Mouse (Mus musculus) neural tube, embryonic 14.5 days (tissue): ENCODE measurements at regions not wholly inside any gene's neighbourhood (a gene's known extent, or its start where the extent isn't known, plus 50 kb on each side); places are given as distances from the start of the nearest gene placed in this dataset.

Experiments
- ATAC-seq: fragments of 200-750 bp; cut with Nextera tagmentation; 2 replicates; pipeline ENCODE4 v1.8.0; 2017; ENCODE audit warnings: low read depth, mild to moderate bottlenecking, moderate TSS enrichment, moderate library complexity
- H3K27ac ChIP-seq: fragments of 300-500 bp; sonication (generic); 2 replicates; pipeline ENCODE4 v1.5.1; 2014; ENCODE audit warnings: low read depth, mild to moderate bottlenecking, control low read depth, low read length, moderate library complexity, mixed read lengths
- H3K27me3 ChIP-seq: fragments of 300-500 bp; sonication (generic); 2 replicates; pipeline ENCODE4 v1.6.1; 2014; ENCODE audit warnings: low read length; ENCODE audit not compliant: control insufficient read depth, insufficient read depth
- H3K36me3 ChIP-seq: fragments of 300-500 bp; sonication (generic); 2 replicates; pipeline ENCODE4 v1.6.1; 2014; ENCODE audit warnings: low read length, mixed read lengths; ENCODE audit not compliant: control insufficient read depth, insufficient read depth
- H3K4me1 ChIP-seq: fragments of 300-500 bp; sonication (generic); 2 replicates; pipeline ENCODE4 v1.6.1; 2014; ENCODE audit warnings: low read length; ENCODE audit not compliant: control insufficient read depth, insufficient read depth
- H3K4me2 ChIP-seq: fragments of 300-500 bp; sonication (generic); 2 replicates; pipeline ENCODE4 v1.6.1; 2014; ENCODE audit warnings: mild to moderate bottlenecking, low read depth, low read length, control low read depth
- H3K4me3 ChIP-seq: fragments of 300-500 bp; sonication (generic); 2 replicates; pipeline ENCODE4 v1.5.1; 2014; ENCODE audit warnings: low read depth, low read length, control low read depth, mixed read lengths
- H3K9ac ChIP-seq: fragments of 300-500 bp; sonication (generic); replicated peaks from 2 replicates; pipeline ENCODE4 v1.6.1; 2014; ENCODE audit warnings: low read depth, mild to moderate bottlenecking, control low read depth, low read length, mixed read lengths
- H3K9me3 ChIP-seq: fragments of 300-500 bp; sonication (generic); 2 replicates; pipeline ENCODE4 v1.6.1; 2016; ENCODE audit warnings: low read length; ENCODE audit not compliant: control insufficient read depth
- WGBS: fragments of 180-500 bp; shearing (Covaris S2); extraction: QIAGEN DNeasy Blood & Tissue Kit; methylation state at CpG from one replicate; pipeline ENCODE4 v1.1.7; 2014; 5-methylcytosine and 5-hydroxymethylcytosine counted together

DNA sequence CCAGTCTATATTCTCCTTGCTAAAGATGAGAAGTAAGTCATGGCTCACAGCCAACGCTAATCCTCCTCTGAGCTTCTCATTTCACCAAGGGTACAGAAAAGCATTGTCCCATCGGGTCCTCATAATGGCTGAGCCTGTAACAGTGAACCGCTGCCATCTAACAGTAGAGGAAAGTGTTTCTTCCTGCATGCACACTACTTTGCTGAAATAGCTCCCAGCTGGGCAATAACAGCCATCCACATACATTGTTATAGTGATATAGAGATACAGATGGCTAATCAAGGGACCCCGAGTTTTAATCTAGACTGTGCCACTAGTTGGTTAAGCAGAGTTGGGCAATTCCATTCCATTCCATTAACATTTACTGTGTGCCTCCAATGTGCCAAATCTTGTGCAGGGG is 492.2 kb upstream of the Adam5 start:
- no peak overlapping the region for H3K9ac ChIP-seq
- WGBS: 45% methylated on average over 4 of the region's 4 CpGs
- H3K4me2 ChIP-seq: no peak overlapping the region
- H3K36me3 ChIP-seq: no peaks in the 10 kb centered on the region
- ATAC-seq: peak; percentile 70
- H3K27ac ChIP-seq: no peak overlapping the region
- no peaks in the 10 kb centered on the region for H3K9me3 ChIP-seq
- H3K4me3 ChIP-seq: no peak overlapping the region
- H3K4me1 ChIP-seq: peaks cover 4% of the 10 kb centered on the region
- H3K27me3 ChIP-seq: no peaks in the 10 kb centered on the region

DNA sequence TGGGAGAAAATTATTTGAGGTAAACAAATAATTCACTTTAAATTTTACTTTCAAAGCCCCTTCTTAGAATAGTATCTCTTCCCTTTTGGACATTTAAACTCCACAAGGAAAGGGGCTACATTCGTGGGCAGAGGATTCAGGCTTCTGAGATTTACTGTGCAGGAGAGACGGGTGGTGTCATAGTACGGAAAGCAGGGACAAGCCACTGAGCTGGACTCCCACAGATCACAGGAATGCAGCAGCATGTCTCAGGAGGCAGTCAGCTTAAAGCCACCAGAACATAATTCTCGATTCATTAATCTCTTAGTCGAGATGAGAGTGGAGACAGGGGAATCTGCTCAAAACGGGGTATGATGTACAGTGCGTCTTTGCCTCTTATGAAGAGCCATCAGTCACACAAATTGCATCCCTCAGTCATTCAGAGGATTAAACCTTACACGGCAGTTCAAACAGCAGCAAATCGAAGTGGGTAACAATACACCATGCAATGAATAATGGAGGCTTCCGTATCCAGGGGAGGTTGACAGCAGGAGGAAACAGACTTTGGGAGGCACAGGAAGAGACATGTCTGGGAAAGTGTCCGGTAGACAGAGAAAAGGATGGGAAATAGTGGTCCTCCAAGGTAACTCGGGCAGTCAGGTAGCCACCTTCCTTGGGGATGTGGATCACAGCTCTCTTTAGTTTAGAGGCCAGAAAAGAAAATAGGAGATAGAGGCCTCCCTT is 487.8 kb upstream of the Adam5 start:
- Histone ChIP-seq H3K9ac (no peak overlapping the region), H3K4me2 (no peak overlapping the region), H3K27me3 (no peaks in the 10 kb centered on the region), H3K9me3 (no peaks in the 10 kb centered on the region), H3K4me1 (peaks cover 8% of the 10 kb centered on the region), H3K36me3 (no peaks in the 10 kb centered on the region), H3K4me3 (no peak overlapping the region), H3K27ac (peak overlapping the region; percentile 55)
- no peak for ATAC-seq
- WGBS: 31% methylated on average over 12 of the region's 12 CpGs

DNA sequence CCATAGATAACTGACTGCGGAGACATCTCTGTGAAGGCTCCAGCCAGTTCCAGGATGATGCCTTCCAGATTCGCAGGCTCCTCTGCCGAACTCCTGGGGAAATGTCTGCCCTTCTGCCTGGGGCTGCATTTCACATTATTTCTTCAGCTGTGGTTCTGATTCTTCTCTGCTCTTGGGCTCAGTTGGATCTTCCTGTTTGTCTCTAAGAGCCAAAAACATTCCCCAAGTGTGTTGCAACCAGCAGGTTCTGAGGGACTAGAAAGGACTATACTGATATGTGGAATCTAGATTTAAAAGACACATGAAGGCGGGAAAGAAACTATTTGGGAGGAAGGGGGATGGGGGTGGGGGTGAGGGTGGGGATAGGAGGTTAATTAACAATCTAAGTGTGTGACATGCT is 483.8 kb upstream of the Adam5 start:
- H3K27ac ChIP-seq: no peak overlapping the region
- no peak for ATAC-seq

DNA sequence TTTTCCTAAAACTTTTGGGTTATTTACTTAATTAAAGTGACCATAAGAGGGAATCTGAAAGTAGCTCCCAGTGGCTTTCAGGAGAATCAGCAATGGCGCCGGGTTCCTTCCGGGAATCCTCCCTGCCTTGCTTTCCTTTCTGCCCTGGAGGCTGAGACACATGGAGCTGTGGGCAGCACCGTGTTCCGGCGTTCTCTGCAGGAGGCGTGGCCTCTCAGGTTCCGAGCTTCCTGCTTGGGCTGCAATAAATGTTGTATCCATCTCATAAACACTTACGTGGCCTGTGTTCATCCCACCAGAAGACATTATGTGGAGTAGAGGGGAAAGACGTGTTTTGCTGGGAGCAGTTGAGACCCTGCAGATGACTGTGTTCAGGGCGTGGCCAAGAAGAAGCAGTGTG is 483.3 kb upstream of the Adam5 start:
- no peak overlapping the region for H3K9ac ChIP-seq
- H3K9me3 ChIP-seq: no peaks in the 10 kb centered on the region
- no peaks in the 10 kb centered on the region for H3K27me3 ChIP-seq
- H3K4me2 ChIP-seq: no peak overlapping the region
- ATAC-seq: no peak
- no peaks in the 10 kb centered on the region for H3K36me3 ChIP-seq
- H3K4me3 ChIP-seq: no peak overlapping the region
- no peak overlapping the region for H3K27ac ChIP-seq
- WGBS: 81% methylated on average over 11 of the region's 11 CpGs
- H3K4me1 ChIP-seq: peaks cover 13% of the 10 kb centered on the region

More for the DNA sequence above, 483.8 kb upstream of the Adam5 start:
- WGBS: 79% methylated on average over 4 of the region's 4 CpGs
- H3K36me3 ChIP-seq: no peaks in the 10 kb centered on the region
- H3K9ac ChIP-seq: no peak overlapping the region
- H3K4me3 ChIP-seq: no peak overlapping the region
- no peak overlapping the region for H3K4me2 ChIP-seq
- H3K9me3 ChIP-seq: no peaks in the 10 kb centered on the region
- H3K4me1 ChIP-seq: peaks cover 13% of the 10 kb centered on the region
- no peaks in the 10 kb centered on the region for H3K27me3 ChIP-seq

DNA sequence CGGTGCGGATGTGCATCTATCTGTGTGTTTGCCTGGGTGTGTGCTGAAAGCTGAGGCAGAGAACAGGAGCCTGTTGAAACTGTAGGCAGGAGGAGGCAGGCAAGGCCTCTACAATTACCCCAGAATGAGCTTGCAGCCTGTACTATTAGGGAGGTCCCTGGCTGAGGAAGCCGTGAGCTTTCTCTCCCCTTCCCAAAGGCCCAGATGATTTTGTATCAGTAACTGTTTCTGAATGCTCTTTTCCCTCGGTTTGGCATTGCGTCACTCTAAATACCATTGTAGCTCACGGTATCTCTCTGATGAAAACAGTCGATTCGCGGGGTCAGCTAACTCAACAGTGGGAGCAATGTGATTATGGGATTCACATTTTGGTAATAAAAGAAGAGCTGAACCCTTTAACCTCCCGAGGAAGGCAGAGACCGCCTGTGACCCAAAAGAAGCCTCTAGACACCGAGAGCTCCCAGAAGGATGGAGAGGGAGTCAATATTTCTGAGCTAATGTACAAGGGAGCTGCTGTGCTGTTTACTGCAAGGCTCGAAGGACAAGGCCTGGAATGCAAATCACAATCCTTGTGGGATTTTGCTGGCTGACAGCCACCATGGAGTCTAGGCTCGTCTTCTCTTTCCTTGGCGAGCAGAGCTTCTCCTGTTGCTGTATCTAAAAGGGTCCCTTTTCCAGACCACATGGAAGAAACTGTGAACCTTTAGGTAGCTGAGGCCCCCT is 482.8 kb upstream of the Adam5 start:
- WGBS: 56% methylated on average over 15 of the region's 15 CpGs
- Histone ChIP-seq H3K4me1 (peaks cover 10% of the 10 kb centered on the region; the same call in 1 of the 2 replicates), H3K27ac (peak overlapping the region; percentile 22; the same call in 1 of the 2 replicates), H3K9ac (no peak overlapping the region), H3K9me3 (no peaks in the 10 kb centered on the region), H3K27me3 (no peaks in the 10 kb centered on the region), H3K4me3 (no peak overlapping the region), H3K36me3 (no peaks in the 10 kb centered on the region), H3K4me2 (no peak overlapping the region)
- ATAC-seq: no peak
